Mouse (Mus musculus): ENCODE results near the gene Ankrd26. TPM values are rescaled to one million over a fixed set of nuclear protein-coding genes. Genes with fewer than 3 reads are reported as not detected.
A peak's percentile ranks its signal among the peaks of the same experiment; 100 is the strongest.

Gene Ankrd26
- polyA plus RNA-seq, 1 experiment from 2014 or later: 21.7 TPM

DNA sequence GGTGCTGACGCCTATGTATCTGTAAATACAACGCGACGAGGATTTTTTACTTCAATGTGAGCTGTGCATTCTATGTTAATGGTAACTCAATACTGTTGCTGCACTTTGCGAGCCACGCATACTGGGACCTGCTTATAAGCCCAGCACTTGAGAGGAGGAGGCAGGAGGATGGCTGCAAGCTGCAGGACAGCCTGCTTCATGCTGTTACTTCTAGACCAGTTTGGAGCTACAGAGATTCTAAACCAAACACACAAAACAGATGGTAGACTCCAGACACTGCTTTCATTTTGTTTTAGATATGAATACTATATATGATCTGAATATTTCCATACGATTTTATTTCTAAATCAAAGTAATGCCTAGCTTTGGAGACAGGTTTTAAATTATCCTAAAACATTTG is 41.4 kb downstream of the Ankrd26 start:
- H3K9ac ChIP-seq (ENCODE audit: low read depth, low read length): no peak overlapping the region
- DNase-seq (ENCODE audit: low spot score): no peak
- H3K27me3 ChIP-seq (ENCODE audit: control insufficient read depth, insufficient read depth, low read length): no peaks in the 10 kb centered on the region
- no peak overlapping the region for H3K27ac ChIP-seq (ENCODE audit: low read depth, low read length)
- no peak overlapping the region for H3K4me2 ChIP-seq (replicated peaks; ENCODE audit: low read depth, low read length)
- no peak for ATAC-seq (ENCODE audit: low FRiP score)
- H3K36me3 ChIP-seq (ENCODE audit: control insufficient read depth, insufficient read depth, low read length): peaks cover 3% of the 10 kb centered on the region; the same call in 1 of the 2 replicates
- H3K9me3 ChIP-seq (ENCODE audit: control insufficient read depth, low read length): no peaks in the 10 kb centered on the region
- WGBS: 87% methylated on average over 7 of the region's 7 CpGs
- H3K4me1 ChIP-seq (replicated peaks; ENCODE audit: control insufficient read depth, insufficient read depth, low read length): no peaks in the 10 kb centered on the region
- no peak overlapping the region for H3K4me3 ChIP-seq (ENCODE audit: low read depth, low read length)

DNA sequence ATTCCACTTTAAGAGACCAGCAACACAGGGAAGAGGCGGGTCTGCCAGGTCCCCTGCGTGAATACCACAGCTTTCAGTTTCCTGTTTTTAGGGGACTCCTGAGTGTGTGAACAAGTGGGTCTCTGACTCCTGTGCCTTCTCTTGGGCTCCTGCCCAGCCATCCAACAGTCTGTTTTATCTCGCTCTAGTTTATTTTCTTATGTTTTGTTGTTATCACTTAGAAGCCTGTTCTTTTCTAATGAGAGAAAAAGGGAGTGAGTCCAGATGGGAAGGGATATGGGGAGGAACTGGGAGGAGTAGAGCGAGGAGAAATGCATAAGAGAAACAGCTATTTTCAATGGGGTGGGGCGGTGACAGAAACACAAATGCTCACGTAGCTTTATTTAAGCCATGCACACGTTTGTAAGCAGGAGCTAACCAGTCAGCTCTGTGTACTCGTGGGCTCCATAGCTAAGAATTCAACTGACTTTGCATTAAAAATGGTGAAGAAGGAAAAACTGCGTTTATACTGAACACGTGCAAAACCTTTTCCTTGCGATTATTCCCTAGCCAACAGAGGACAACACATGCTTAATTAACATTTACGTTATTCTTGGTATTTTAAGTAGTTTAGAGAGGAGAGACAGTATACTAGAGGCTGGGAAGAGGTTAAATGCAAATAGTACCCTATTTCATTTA is 48.6 kb downstream of the Ankrd26 start:
- peaks cover 2% of the 10 kb centered on the region; the same call in 1 of the 2 replicates for H3K36me3 ChIP-seq (ENCODE audit: control insufficient read depth, insufficient read depth, low read length)
- DNase-seq (ENCODE audit: low spot score) (no peak), ATAC-seq (ENCODE audit: low FRiP score) (no peak)
- 92% methylated on average over 12 of the region's 12 CpGs for WGBS
- no peaks in the 10 kb centered on the region for H3K27me3 ChIP-seq (ENCODE audit: control insufficient read depth, insufficient read depth, low read length)
- H3K4me3 ChIP-seq (ENCODE audit: low read depth, low read length): no peak overlapping the region
- H3K4me2 ChIP-seq (replicated peaks; ENCODE audit: low read depth, low read length): no peak overlapping the region
- no peak overlapping the region for H3K27ac ChIP-seq (ENCODE audit: low read depth, low read length)
- H3K9me3 ChIP-seq (ENCODE audit: control insufficient read depth, low read length): no peaks in the 10 kb centered on the region
- no peak overlapping the region for H3K9ac ChIP-seq (ENCODE audit: low read depth, low read length)
- no peaks in the 10 kb centered on the region for H3K4me1 ChIP-seq (replicated peaks; ENCODE audit: control insufficient read depth, insufficient read depth, low read length)

DNA sequence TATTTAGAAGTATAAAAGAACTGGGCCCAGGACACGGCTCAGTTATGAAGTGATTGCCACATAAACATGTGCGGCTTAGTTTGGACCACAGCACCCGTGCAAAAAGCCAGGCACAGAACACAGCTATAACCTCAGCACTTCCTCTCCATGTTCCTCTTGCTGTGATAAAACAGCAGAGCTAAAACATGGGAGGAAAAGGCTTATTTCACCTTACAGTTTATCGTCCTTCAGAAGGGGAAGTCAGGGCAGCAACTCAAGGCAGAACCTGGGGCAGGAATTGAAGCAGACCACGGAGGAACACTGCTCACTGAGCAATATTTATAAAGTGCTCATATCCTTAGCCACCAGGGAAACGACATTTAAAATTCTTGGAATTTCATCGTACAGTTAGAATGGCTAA is 63.0 kb downstream of the Ankrd26 start:
- H3K4me2 ChIP-seq (replicated peaks; ENCODE audit: low read depth, low read length): no peak overlapping the region
- H3K4me1 ChIP-seq (replicated peaks; ENCODE audit: control insufficient read depth, insufficient read depth, low read length): no peaks in the 10 kb centered on the region
- no peaks in the 10 kb centered on the region; the same call in 1 of the 2 replicates for H3K36me3 ChIP-seq (ENCODE audit: control insufficient read depth, insufficient read depth, low read length)
- H3K27ac ChIP-seq (ENCODE audit: low read depth, low read length): no peak overlapping the region
- no peak for ATAC-seq (ENCODE audit: low FRiP score)
- no peak overlapping the region for H3K9ac ChIP-seq (ENCODE audit: low read depth, low read length)
- DNase-seq (ENCODE audit: low spot score): no peak
- no peak overlapping the region for H3K4me3 ChIP-seq (ENCODE audit: low read depth, low read length)
- no peaks in the 10 kb centered on the region for H3K9me3 ChIP-seq (ENCODE audit: control insufficient read depth, low read length)
- WGBS: 92% methylated on average over 7 of the region's 7 CpGs
- H3K27me3 ChIP-seq (ENCODE audit: control insufficient read depth, insufficient read depth, low read length): no peaks in the 10 kb centered on the region

DNA sequence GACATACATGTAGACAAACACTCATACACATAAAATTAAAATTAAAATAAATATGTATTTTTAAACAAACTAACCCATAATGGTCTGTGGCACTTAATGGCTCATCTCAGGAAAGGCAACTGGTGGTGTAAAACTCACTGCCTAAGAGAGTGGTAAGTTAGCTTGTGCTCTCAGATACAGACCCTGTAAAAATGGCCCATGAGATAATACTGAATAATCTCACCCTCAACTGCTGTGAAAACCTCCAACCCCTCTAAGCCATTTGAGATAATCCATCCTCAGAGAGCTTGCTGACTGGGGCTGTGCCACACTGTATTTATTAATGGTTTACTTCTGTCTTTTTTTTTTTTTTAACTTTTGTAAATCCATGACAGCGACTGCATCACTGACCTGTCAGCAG is 79.9 kb downstream of the Ankrd26 start:
- no peak overlapping the region for H3K4me2 ChIP-seq (replicated peaks; ENCODE audit: low read depth, low read length)
- H3K4me1 ChIP-seq (replicated peaks; ENCODE audit: control insufficient read depth, insufficient read depth, low read length): no peaks in the 10 kb centered on the region
- H3K9ac ChIP-seq (ENCODE audit: low read depth, low read length): no peak overlapping the region
- no peak overlapping the region for H3K4me3 ChIP-seq (ENCODE audit: low read depth, low read length)
- whole genome bisulfite sequencing: 88% methylated on average over 1 of the region's 1 CpGs
- DNase-seq (ENCODE audit: low spot score): no peak
- peaks cover 2% of the 10 kb centered on the region; the same call in 1 of the 2 replicates for H3K27me3 ChIP-seq (ENCODE audit: control insufficient read depth, insufficient read depth, low read length)
- no peaks in the 10 kb centered on the region for H3K36me3 ChIP-seq (ENCODE audit: control insufficient read depth, insufficient read depth, low read length)
- H3K9me3 ChIP-seq (ENCODE audit: control insufficient read depth, low read length): no peaks in the 10 kb centered on the region
- ATAC-seq (ENCODE audit: low FRiP score): no peak
- H3K27ac ChIP-seq (ENCODE audit: low read depth, low read length): no peak overlapping the region

DNA sequence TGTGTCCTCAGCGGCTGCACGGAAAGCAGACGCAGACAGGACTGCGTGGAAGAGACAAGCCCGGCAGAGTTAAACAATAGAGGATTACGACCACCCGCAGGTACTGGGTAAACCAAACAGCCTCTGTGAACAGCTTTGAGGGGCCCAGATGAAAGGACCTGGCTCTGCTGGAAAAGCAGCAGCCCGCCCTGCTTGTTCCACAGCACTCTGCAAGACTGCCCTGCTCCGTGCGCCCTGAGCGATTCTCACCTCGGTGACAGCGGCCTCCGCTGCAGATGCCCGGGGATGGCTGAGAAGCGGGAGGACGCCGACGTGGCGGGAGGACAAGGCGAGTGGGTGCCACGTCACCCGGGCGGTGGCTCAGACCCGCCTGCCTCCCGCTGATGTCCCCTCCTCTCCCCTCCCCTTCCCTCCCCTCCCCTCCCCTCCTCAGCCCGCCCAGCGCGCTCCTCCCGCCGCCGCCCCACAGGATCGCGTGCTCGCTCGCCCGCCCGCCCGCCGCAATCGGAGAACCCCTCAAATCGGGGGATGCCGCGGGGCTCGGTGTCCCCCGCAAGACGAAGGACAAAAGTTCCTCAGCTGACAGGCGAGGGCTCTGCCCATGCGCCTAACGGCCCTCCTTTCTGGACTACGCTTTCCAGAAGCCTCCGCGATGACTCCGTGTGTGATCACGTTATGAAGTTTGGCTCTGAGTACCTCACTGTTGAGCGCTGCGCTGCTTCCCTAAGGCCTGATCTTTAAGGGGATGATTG is 82.9 kb downstream of the Ankrd26 start, which contains the start of gene Zfp9:
Zfp9 (minus strand) TSS at position 364 of the 752 bp plus-strand sequence.
- peak within 1 kb of the TSS; percentile 73 for H3K4me2 ChIP-seq (replicated peaks; ENCODE audit: low read depth, low read length)
- H3K9me3 ChIP-seq (ENCODE audit: control insufficient read depth, low read length): no peaks in the 10 kb centered on the region
- WGBS: under 1% methylated on average over 50 of the region's 57 CpGs
- DNase-seq (ENCODE audit: low spot score) (peak; percentile 80), ATAC-seq (ENCODE audit: low FRiP score) (peak; percentile 87)
- H3K4me3 ChIP-seq (ENCODE audit: low read depth, low read length): peak within 1 kb of the TSS; percentile 52
- H3K4me1 ChIP-seq (replicated peaks; ENCODE audit: control insufficient read depth, insufficient read depth, low read length): no peaks in the 10 kb centered on the region
- peak within 1 kb of the TSS; percentile 70 for H3K9ac ChIP-seq (ENCODE audit: low read depth, low read length)
- H3K36me3 ChIP-seq (ENCODE audit: control insufficient read depth, insufficient read depth, low read length): no peaks in the 10 kb centered on the region
- peaks cover 2% of the 10 kb centered on the region; the same call in 1 of the 2 replicates for H3K27me3 ChIP-seq (ENCODE audit: control insufficient read depth, insufficient read depth, low read length)
- peak within 1 kb of the TSS; percentile 80 for H3K27ac ChIP-seq (ENCODE audit: low read depth, low read length)

DNA sequence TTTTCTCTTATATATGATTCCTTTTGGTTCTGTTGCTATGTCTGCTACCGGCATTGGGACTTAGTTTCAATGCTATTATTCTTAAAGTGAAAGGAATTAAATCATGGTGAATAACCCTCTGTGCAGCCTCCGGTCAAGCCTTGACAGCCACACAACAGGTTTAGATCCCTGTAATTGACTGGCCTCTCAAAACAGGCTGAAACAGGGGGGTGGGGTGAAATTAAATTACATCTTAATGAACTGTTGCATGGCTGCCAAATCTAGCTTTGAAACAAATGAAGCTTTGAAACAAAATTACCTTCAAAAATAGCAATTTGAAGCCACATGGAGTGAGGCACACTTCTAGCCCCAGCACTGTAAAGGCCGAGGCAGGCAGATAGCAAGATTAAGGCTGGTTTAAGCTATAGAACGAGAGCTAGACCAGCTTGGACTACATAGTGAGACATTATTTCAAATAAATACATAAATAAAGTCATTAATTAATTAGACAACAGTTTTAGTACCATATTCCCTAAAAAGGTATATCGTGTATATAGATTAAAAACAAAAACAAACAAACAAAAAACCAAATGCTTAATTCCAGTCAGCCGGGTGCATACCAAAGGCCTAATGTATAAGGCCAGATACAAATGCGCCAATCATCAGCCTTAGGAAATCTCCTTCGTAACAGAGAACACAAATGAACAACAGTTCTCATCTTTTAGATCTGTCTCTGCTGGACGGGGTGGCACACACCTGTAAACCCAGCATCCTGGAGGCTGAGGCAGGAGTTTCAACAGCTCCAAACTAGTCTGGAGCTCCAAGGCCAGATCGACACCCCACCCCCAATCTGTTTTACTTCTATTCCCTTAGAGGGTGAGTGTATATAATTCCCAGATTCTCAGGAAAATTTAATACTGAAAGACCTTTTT is 83.9 kb downstream of the Ankrd26 start:
- Histone ChIP-seq H3K4me1 (replicated peaks; ENCODE audit: control insufficient read depth, insufficient read depth, low read length) (no peaks in the 10 kb centered on the region), H3K4me2 (replicated peaks; ENCODE audit: low read depth, low read length) (peak overlapping the region; percentile 73), H3K4me3 (ENCODE audit: low read depth, low read length) (peak overlapping the region; percentile 52), H3K36me3 (ENCODE audit: control insufficient read depth, insufficient read depth, low read length) (no peaks in the 10 kb centered on the region), H3K27ac (ENCODE audit: low read depth, low read length) (no peak overlapping the region), H3K9me3 (ENCODE audit: control insufficient read depth, low read length) (no peaks in the 10 kb centered on the region), H3K9ac (ENCODE audit: low read depth, low read length) (peak overlapping the region; percentile 70), H3K27me3 (ENCODE audit: control insufficient read depth, insufficient read depth, low read length) (peaks cover 2% of the 10 kb centered on the region; the same call in 1 of the 2 replicates)
- ATAC-seq (ENCODE audit: low FRiP score) (peak; percentile 36; the same call in 1 of the 2 replicates), DNase-seq (ENCODE audit: low spot score) (peak; percentile 44)
- WGBS: 20% methylated on average over 10 of the region's 10 CpGs

DNA sequence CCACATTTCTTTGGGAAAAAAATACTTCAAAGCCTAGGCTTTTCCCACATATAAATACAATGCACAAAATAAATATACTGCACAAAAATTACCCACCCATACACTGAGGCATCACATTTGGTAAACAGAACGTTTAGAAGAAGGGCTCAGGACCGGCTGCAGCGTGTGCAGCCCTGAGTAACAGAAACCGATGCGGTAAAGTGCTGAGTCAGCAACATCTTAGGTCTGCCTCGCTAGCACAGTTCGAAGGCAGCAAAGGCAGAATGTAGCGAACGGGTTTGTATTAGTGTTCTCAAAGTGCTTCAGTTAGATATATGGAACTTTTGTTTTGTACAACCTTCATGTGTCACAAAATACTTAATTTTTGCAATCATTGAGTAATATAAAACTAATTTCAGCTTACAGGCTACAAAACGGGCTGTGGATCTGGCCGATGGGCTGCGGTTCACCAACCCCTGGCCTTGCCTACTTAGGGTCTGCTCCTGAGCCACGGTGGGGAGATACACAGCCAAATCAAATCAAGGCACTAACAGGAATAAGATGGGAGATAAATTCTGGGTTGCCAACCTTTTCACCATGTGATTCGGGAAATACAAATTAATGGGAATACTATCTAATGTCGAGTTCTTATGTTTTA is 99.8 kb downstream of the Ankrd26 start:
- no peak overlapping the region for H3K4me3 ChIP-seq (ENCODE audit: low read depth, low read length)
- no peaks in the 10 kb centered on the region for H3K4me1 ChIP-seq (replicated peaks; ENCODE audit: control insufficient read depth, insufficient read depth, low read length)
- WGBS: 79% methylated on average over 15 of the region's 15 CpGs
- H3K36me3 ChIP-seq (ENCODE audit: control insufficient read depth, insufficient read depth, low read length): 0 out of 2 replicates have a peak, but pooled peaks cover 3% of the 10 kb centered on the region
- H3K27ac ChIP-seq (ENCODE audit: low read depth, low read length): no peak overlapping the region
- H3K27me3 ChIP-seq (ENCODE audit: control insufficient read depth, insufficient read depth, low read length): no peaks in the 10 kb centered on the region
- no peak overlapping the region for H3K4me2 ChIP-seq (replicated peaks; ENCODE audit: low read depth, low read length)
- no peaks in the 10 kb centered on the region for H3K9me3 ChIP-seq (ENCODE audit: control insufficient read depth, low read length)
- ATAC-seq (ENCODE audit: low FRiP score): no peak
- H3K9ac ChIP-seq (ENCODE audit: low read depth, low read length): no peak overlapping the region
- DNase-seq (ENCODE audit: low spot score): no peak

DNA sequence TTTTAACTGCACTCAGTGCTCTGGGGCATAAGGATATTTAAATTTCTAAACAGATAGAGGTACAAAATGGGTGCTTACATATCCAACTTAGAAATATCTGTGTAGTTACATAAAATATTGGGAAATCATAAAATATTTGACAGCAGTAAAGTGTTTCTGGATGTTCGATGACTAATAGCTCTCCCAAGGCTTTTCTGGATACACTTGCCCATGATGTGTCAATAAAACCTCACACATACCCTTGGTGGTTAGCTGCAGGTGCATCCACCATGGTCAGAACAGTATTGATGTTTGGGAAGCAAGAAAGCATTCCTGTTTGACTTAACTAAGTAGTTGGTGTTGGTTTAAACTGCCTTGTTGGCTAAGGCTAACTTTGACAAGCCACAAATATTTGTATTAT is 104.3 kb downstream of the Ankrd26 start:
- Histone ChIP-seq H3K27me3 (ENCODE audit: control insufficient read depth, insufficient read depth, low read length) (no peaks in the 10 kb centered on the region), H3K9ac (ENCODE audit: low read depth, low read length) (no peak overlapping the region), H3K4me2 (replicated peaks; ENCODE audit: low read depth, low read length) (no peak overlapping the region), H3K4me3 (ENCODE audit: low read depth, low read length) (no peak overlapping the region), H3K36me3 (ENCODE audit: control insufficient read depth, insufficient read depth, low read length) (no peaks in the 10 kb centered on the region), H3K4me1 (replicated peaks; ENCODE audit: control insufficient read depth, insufficient read depth, low read length) (no peaks in the 10 kb centered on the region), H3K27ac (ENCODE audit: low read depth, low read length) (no peak overlapping the region), H3K9me3 (ENCODE audit: control insufficient read depth, low read length) (no peaks in the 10 kb centered on the region)
- ATAC-seq (ENCODE audit: low FRiP score) (no peak), DNase-seq (ENCODE audit: low spot score) (no peak)
- 91% methylated on average over 1 of the region's 1 CpGs for WGBS

Measured in hindbrain, embryonic 11.5 days (tissue).